Mouse (Mus musculus): ENCODE measurements around the gene Cct7. TPM values are rescaled to one million over a fixed set of nuclear protein-coding genes. Genes with fewer than 3 reads are reported as not detected.

Gene Cct7
- total RNA-seq, 4 experiments from 2014 or later, result 214 to 247 (median 220) TPM

DNA sequence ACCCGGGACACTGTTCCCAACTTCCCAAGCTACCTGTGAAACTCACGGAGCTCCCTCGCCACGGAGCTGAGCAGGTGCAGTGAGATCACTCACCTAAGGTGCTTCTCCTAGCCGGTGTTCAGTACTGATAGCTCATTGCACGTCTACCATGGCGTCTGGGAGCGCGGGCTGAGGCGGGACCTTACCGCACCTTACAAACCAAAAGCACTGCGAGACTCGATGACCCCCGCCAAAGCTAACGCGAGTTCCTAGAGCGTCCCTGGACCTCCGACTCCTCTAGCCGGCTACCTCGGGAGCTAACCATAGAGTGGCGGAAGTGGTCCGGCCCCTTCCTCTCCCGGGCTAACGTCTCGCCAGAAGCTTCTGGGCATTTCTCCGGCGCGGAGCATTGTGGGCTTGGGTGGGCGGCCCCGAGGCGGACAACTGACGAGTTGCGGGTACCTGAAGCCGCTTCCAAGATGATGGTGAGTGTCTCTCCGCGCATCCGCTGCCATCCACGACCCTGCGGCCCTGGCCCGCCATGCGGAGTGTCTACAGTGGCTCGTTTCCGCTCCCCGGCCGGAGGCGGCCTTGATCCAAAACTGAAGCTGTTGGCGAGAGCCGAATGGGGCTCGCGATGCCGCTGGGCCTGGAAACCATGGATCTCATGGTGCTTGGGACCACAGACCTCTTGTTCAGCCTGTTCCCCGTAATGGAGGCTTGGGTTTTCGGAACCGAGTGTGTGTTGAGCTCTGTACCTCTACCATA lies 523 bp downstream of the Cct7 start, which contains the start of gene Pradc1:
Gene Pradc1 (minus strand): TSS at position 307 of the 747 bp plus-strand sequence.
- peak; percentile 98 for DNase-seq (ENCODE audit: low spot score in 2 of 2)

GRCm38 (mm10) chr6:85452411-85452665 lies 1.0 kb downstream of the Cct7 start:
- no peak for DNase-seq (ENCODE audit: low spot score in 2 of 2)

GRCm38 (mm10) chr6:85452816-85453215 lies 1.5 kb downstream of the Cct7 start:
- DNase-seq (ENCODE audit: low spot score in 2 of 2), result no peak

GRCm38 (mm10) chr6:85459621-85460020 lies 8.3 kb downstream of the Cct7 start:
- no peak for DNase-seq (ENCODE audit: low spot score in 2 of 2)

GRCm38 (mm10) chr6:85465381-85465780 lies 14.1 kb downstream of the Cct7 start:
- no peak for DNase-seq (ENCODE audit: low spot score in 2 of 2)

DNA sequence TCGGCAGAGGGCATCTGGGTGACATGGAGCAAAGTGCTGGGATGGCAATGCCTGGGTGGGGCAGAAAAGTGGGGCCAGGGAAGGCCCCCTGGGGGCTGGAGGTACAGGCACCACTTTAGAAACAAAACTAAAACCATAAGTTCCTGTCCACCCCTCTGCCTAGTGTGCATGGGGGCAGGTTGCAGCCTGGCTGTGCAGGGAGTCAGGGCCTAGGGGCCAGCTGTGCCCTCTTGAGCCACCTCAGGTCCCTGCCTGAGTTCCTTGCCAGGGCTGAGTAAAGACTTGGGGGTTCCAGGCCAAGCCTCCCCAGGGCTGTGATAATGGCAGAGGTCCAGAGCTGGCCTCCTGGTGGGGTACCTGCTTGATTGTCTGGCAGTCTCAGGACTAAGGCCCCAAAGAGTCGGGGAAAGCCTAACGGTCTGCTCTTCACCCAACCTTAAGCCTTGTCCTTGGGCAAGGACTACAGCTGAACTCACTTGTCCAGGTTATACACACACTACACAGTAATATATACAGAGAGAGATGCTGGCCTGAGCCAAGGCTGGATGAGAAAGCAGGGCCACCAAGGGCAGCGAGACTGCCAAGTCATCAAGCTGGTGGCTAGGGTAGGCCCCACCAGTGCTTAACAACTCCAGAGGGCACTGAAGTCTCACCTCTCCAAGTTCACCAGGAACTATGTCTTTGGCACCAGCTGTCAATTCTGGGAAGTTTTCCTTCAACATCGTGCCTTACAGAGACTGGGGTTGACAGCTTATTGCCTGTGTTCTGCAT lies 18.5 kb downstream of the Cct7 start:
- no peak for DNase-seq (ENCODE audit: low spot score in 2 of 2)

- DNase-seq (ENCODE audit: low spot score in 2 of 2), result no peak
These were observed 20.6 kb downstream of the Cct7 start for GRCm38 (mm10) chr6:85471962-85472361.

- no peak for DNase-seq (ENCODE audit: low spot score in 2 of 2)
These were observed 21.2 kb downstream of the Cct7 start for GRCm38 (mm10) chr6:85472542-85472941.

- no peak for DNase-seq (ENCODE audit: low spot score in 2 of 2)
These were observed 24.3 kb downstream of the Cct7 start for GRCm38 (mm10) chr6:85475581-85475980.

DNA sequence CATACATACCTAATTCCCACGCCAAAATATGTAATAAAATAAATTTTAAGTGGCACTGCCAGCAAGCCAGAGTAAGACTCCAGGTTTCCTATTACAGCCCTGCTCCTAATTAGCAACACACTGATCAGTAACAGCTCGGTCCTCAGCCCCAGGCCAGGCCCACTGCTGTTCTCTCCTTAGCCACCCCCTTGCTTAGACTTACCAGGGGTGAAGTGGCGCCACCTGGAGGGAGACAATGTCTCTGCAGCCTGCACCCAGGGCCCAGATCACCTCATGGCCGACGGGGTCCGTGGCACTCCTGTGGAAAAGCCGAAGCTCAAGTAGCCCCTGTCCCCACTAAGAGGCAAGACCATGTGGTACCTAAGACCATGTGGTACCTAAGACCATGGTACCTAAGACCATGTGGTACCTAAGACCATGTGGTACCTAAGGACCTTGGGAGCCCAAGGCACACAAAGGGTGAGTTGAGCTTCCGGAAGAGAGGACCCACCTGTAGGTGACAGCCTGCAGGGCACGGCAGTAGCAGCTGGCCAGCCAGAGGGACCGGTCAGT lies 26.1 kb downstream of the Cct7 start:
- DNase-seq (ENCODE audit: low spot score in 2 of 2), result no peak

DNA sequence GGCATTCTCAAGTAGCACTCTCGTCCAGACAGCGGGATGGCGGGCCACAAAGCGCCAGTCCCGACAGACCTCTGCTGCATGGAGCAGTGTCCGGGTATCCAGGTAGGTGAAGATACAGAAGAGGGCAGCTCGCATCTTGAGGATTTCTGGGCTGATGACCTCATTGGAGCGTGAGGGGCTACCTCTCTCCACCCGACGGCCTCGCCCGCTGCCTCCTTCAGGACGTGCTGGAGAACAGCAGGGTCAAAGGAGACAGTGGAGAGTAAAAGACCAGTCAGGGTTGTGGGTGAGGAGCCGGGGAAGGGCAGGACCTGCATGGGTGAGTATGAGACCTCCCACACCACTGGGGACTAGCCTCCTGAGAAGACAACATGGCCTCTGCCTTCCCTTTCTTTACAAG lies 27.1 kb downstream of the Cct7 start:
- no peak for DNase-seq (ENCODE audit: low spot score in 2 of 2)

GRCm38 (mm10) chr6:85479979-85480378 lies 28.7 kb downstream of the Cct7 start:
- DNase-seq (ENCODE audit: low spot score in 2 of 2), result no peak

DNA sequence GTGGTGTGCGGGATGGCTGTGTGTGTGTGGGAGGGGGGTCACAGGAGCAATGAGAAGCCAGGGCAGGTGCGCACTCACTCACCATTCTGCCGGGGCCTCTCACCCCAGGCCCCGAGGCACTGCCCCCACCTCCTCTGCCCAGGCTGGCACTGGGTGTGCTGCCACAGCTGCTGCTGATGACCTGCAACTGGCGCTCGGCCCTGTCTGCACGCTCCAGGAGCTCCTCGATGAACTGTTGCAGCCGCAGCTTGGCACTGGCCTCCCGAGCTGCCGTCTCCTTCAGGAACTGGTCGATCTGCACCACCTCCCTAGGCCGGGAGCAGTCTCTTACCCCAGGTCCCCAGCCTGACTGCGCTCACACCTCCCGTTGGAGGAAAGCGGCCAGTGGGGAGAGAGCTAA lies 29.4 kb downstream of the Cct7 start:
- DNase-seq (ENCODE audit: low spot score in 2 of 2), result no peak

GRCm38 (mm10) chr6:85483843-85484721 lies 32.8 kb downstream of the Cct7 start:
- DNase-seq (ENCODE audit: low spot score in 2 of 2), result no peak

GRCm38 (mm10) chr6:85485738-85486137 lies 34.4 kb downstream of the Cct7 start:
- DNase-seq (ENCODE audit: low spot score in 2 of 2), result no peak

GRCm38 (mm10) chr6:85488510-85488909 lies 37.2 kb downstream of the Cct7 start:
- no peak for DNase-seq (ENCODE audit: low spot score in 2 of 2)

- no peak for DNase-seq (ENCODE audit: low spot score in 2 of 2)
These were observed 38.4 kb downstream of the Cct7 start for GRCm38 (mm10) chr6:85489717-85490116.

GRCm38 (mm10) chr6:85490252-85490651 lies 38.9 kb downstream of the Cct7 start:
- DNase-seq (ENCODE audit: low spot score in 2 of 2), result no peak

DNA sequence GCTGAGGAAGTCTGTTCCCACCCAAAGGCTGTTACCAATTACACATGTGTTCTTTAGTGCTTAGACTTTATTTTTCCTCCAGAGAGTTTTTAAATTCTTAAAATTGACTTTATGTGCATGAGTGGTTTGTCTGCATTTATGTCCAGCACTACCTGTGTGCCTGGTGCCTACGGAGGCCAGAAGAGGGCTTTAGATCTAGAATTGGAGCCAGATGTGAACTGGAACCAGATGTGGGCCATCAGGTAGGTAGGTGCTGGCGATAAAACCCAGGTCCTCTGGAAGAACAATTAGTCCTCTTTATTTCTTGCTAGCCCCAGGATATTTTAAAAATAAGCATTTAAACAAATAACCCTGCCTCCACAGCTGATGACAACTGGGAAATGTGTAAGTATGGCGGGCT lies 40.3 kb downstream of the Cct7 start:
- no peak for DNase-seq (ENCODE audit: low spot score in 2 of 2)

DNA sequence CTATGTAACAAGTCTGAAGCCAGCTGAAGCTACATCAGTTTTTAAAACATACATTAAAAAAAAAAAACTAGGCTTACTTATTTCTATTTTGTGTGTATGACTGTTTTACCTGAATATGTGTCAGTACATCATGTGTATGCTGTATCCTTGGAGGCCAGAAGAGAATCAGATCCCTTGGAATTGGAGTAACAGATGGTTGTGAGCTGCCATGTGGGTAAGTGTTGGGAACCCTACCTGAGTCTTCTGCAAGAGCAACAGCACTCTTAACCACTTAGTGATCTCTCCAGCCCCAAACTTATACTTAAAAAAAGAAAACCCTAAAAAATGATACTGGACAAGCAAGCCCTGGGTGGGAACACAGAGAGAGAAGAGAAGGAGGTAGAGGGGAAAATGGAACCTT lies 45.7 kb downstream of the Cct7 start:
- no peak for DNase-seq (ENCODE audit: low spot score in 2 of 2)

DNA sequence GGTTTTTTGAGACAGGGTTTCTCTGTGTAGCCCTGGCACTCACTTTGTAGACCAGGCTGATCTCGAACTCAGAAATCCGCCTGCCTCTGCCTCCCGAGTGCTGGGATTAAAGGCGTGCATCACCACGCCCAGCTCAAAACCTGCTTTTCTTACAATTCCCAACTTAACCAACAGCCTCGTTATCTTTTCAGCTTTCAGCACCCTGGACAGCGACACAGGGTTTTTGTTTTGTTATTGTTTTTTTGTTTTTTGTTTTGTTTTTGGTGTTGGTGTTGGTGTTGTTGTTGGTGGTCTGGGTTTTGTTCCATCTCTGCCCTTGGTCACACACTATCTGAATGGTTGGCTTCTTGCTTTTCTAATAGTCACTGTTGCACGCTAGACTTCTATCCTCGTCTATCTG lies 46.8 kb downstream of the Cct7 start:
- no peak for DNase-seq (ENCODE audit: low spot score in 2 of 2)

GRCm38 (mm10) chr6:85500416-85500815 lies 49.1 kb downstream of the Cct7 start:
- DNase-seq (ENCODE audit: low spot score in 2 of 2), result no peak

All from layer of hippocampus, adult 8-10 months (tissue).